Mouse (Mus musculus) cerebellum, adult (tissue): ENCODE data around the gene Rassf3.

ENCODE experiments used
- ATAC-seq: cut with Nextera tagmentation; 2 replicates; pipeline ENCODE4 v1.9.2; 2017; ENCODE audit warnings: mild to moderate bottlenecking, moderate library complexity, mixed read lengths; ENCODE audit not compliant: insufficient number of reproducible peaks, low FRiP score, low TSS enrichment

Rassf3 gene

GRCm38 (mm10) chr10:121374693-121375620, 101.2 kb downstream of the Rassf3 start:
- ATAC-seq, result no peak

GRCm38 (mm10) chr10:121374013-121374412, 102.1 kb downstream of the Rassf3 start:
- no peak for ATAC-seq

- no peak for ATAC-seq
Measured at GRCm38 (mm10) chr10:121370777-121371176, 105.4 kb downstream of the Rassf3 start.

- ATAC-seq, result no peak
Measured at GRCm38 (mm10) chr10:121368783-121369465, 107.2 kb downstream of the Rassf3 start.

GRCm38 (mm10) chr10:121367780-121368179, 108.4 kb downstream of the Rassf3 start:
- no peak for ATAC-seq

- no peak for ATAC-seq
Measured at GRCm38 (mm10) chr10:121367271-121367670, 108.9 kb downstream of the Rassf3 start.

GRCm38 (mm10) chr10:121365781-121366272, 110.3 kb downstream of the Rassf3 start:
- no peak for ATAC-seq

- peak; percentile 95 for ATAC-seq
Measured at GRCm38 (mm10) chr10:121364801-121365564, 111.2 kb downstream of the Rassf3 start, which contains the start of gene Gns. Gns (plus strand) TSS chr10:121365090.

- ATAC-seq, result no peak
Measured at GRCm38 (mm10) chr10:121364306-121364705, 111.8 kb downstream of the Rassf3 start.

- ATAC-seq, result no peak
Measured at GRCm38 (mm10) chr10:121363201-121363600, 112.9 kb downstream of the Rassf3 start.

GRCm38 (mm10) chr10:121360358-121360757, 115.8 kb downstream of the Rassf3 start:
- no peak for ATAC-seq
